Mouse (Mus musculus) forebrain, embryonic 10.5 days (tissue): ENCODE measurements around the gene Ptcra. TPM values are rescaled to one million over a fixed set of nuclear protein-coding genes. Genes with fewer than 3 reads are reported as not detected.

Experiments
- DNase-seq: peaks from one replicate; pipeline ENCODE4 v3.0.0-alpha.2; 2017; ENCODE audit warnings: low spot score; ENCODE audit errors: extremely low spot score
- H3K27ac ChIP-seq: fragments of 300-500 bp; sonication (generic); 2 replicates; pipeline ENCODE4 v1.5.1; 2016; ENCODE audit warnings: mild to moderate bottlenecking
- H3K27me3 ChIP-seq: fragments of 300-500 bp; sonication (generic); 2 replicates; pipeline ENCODE4 v1.6.1; 2016; ENCODE audit warnings: mild to moderate bottlenecking; ENCODE audit not compliant: poor library complexity, severe bottlenecking
- H3K36me3 ChIP-seq: fragments of 300-500 bp; sonication (generic); replicated peaks from 2 replicates; pipeline ENCODE4 v1.6.1; 2016; ENCODE audit warnings: mild to moderate bottlenecking, moderate library complexity
- H3K4me1 ChIP-seq: fragments of 300-500 bp; sonication (generic); 2 replicates; pipeline ENCODE4 v1.6.1; 2016
- H3K4me3 ChIP-seq: fragments of 300-500 bp; sonication (generic); 2 replicates; pipeline ENCODE4 v1.5.1; 2016; ENCODE audit warnings: mild to moderate bottlenecking, moderate library complexity
- H3K9me3 ChIP-seq: fragments of 300-500 bp; sonication (generic); 2 replicates; pipeline ENCODE4 v1.6.1; 2016; ENCODE audit warnings: mild to moderate bottlenecking, moderate library complexity
- WGBS: fragments of 180-500 bp; shearing (Covaris S2); methylation state at CpG from one replicate; pipeline ENCODE4 v1.1.7; 2016; 5-methylcytosine and 5-hydroxymethylcytosine counted together
- polyA plus RNA-seq: library from polyadenylated mRNA; unstranded; fragments of >200 nt; fragmentation: Nextera tagmentation; extraction: Ambion mirVana; gene quantifications from 2 replicates; pipeline ENCODE4 v1.2.1, GENCODE M21; 2016

Gene Ptcra
- polyA plus RNA-seq, 1 experiment from 2014 or later, result 0.55 TPM

DNA sequence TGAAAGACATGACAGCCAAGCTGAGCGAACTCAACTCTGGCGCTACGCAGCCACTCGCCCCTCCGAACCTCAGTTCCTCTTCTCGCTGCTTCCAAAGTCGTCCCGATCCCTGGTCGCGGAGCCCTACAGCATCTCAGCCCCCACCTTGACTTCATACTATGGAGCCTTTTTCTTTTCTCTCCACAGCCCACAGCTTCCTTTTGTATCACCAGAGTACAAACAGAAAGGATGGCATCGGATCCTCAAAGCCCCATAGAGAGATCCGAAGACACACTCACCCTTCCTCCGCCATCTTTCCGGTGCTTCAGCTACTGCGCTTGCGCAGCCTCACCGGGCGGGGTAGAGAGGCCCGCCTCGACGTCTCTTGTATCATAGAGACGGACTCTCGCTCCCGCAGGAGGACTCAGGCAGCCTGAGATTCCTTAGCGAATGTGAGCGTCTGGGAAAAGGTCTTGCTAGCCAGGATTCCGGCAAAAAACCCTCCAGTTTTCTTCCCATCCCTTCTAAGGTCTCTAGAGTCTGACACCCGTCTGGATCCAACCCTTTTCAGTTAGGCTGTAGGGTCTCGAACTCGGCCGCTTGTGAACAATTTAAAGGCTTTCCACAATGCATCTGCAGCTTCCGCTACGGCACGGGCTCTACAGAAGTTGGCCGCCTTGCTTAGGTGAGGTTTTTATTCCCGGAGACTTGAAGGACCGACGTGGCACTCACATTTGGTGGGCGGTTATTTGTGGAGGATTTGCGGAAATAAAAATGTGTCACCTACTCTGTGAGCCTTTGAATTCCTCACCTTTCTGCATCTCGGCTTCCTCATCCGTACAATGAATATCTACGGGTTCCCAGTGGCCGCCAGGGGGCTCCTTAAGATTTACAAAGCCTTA, 19.1 kb upstream of the Ptcra start, which contains the start of gene Rpl7l1:
Gene Rpl7l1 (minus strand): TSS at position 332 of the 881 bp plus-strand sequence.
- Histone ChIP-seq H3K36me3 (peaks cover 38% of the 10 kb centered on the region), H3K27ac (peak within 1 kb of the TSS; percentile 93), H3K4me1 (peaks cover 8% of the 10 kb centered on the region), H3K9me3 (no peaks in the 10 kb centered on the region; the same call in 1 of the 2 replicates), H3K4me3 (peak within 1 kb of the TSS; percentile 76), H3K27me3 (no peaks in the 10 kb centered on the region)
- peak; percentile 92 for DNase-seq
- under 1% methylated on average over 44 of the region's 44 CpGs for WGBS

DNA sequence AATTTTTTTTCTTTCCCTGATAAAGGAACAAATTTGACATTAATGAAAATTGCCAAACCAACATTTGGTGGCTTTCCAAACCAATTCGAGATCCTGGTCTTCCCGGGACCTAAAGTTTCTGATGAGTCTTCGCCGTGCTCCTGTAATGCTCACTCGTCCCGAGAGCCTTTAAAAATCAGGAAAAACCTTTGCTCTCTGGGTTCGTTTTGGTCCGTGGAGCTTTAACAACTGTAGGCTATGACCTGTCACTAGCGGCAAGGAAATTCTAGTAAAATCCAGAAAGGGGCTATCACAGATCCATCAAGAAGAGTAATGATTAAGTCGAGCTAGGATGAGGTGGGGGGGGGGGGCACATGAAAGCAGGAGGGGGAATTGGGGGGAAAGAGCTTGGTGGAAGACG, 18.4 kb upstream of the Ptcra start:
- 11% methylated on average over 11 of the region's 11 CpGs for WGBS
- peak overlapping the region; percentile 76 for H3K4me3 ChIP-seq
- peak overlapping the region; percentile 93 for H3K27ac ChIP-seq
- H3K4me1 ChIP-seq, result peaks cover 8% of the 10 kb centered on the region
- peaks cover 45% of the 10 kb centered on the region for H3K36me3 ChIP-seq
- no peaks in the 10 kb centered on the region; the same call in 1 of the 2 replicates for H3K9me3 ChIP-seq
- no peaks in the 10 kb centered on the region for H3K27me3 ChIP-seq
- no peak for DNase-seq

DNA sequence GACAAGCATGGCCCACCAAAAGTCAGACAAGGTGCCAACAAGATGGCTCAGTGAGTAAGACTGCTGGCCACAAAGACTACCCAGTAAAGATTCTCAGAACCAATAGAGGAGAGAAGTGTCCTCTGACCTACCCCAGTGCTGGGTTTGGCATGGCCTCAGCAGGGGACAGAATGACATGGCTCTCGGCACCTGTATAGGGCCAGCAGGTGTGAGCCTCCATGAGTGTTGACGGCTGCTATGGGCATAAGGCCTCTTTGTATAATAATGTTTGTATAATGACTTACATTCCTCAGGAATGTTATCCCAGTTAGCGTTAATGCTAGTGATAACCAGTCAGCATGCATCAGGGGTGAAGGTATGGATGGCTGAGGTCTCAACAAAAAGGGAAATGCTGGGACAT, 12.6 kb upstream of the Ptcra start:
- H3K4me1 ChIP-seq, result peaks cover 24% of the 10 kb centered on the region
- no peaks in the 10 kb centered on the region for H3K9me3 ChIP-seq
- H3K4me3 ChIP-seq, result no peak overlapping the region
- no peak for DNase-seq
- H3K27ac ChIP-seq, result no peak overlapping the region
- H3K27me3 ChIP-seq, result no peaks in the 10 kb centered on the region
- WGBS, result 95% methylated on average over 3 of the region's 3 CpGs
- H3K36me3 ChIP-seq, result peaks cover 73% of the 10 kb centered on the region

DNA sequence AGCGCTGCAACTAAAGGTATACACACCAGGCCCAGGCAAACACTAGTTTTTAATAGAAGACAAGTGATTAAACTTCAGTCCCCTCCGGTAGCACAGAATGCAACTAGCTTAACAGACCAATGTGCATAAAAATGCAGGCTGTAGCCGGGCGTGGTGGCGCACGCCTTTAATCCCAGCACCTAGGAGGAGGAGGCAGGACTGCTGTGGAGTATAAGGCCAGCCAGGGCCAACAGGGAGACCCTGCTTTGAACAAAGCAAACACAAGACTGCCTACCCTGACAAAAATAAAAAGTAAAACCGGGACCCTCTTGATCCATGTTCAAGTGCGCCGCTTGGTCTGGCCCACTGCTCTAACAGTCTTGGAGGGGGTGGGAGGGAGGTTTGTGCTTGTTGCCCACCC, 11.6 kb upstream of the Ptcra start:
- DNase-seq, result no peak
- WGBS, result 96% methylated on average over 9 of the region's 9 CpGs
- no peaks in the 10 kb centered on the region for H3K27me3 ChIP-seq
- peaks cover 23% of the 10 kb centered on the region for H3K4me1 ChIP-seq
- no peak overlapping the region for H3K4me3 ChIP-seq
- H3K27ac ChIP-seq, result no peak overlapping the region
- H3K9me3 ChIP-seq, result no peaks in the 10 kb centered on the region
- peaks cover 63% of the 10 kb centered on the region for H3K36me3 ChIP-seq

DNA sequence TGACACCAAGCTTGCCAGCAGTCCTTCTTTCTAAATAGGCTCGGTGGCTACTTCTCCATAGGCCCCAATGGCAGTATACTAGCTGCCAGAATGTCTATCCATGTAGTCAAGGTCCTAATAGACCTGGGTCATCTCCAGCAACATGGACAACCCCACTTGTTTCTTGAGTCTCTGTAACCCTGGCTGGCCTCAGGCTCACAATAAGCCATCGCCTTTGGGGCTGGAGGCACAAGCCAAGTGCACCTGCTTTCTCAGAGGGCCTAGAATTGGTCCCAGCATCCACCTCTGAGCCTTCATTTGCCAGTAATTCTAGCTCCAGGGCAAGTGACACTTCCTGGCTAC, 10.6 kb upstream of the Ptcra start:
- Histone ChIP-seq H3K4me3 (peak overlapping the region; percentile 70), H3K4me1 (peaks cover 23% of the 10 kb centered on the region), H3K27ac (peak overlapping the region; percentile 90; the same call in 1 of the 2 replicates), H3K36me3 (peaks cover 53% of the 10 kb centered on the region), H3K9me3 (no peaks in the 10 kb centered on the region), H3K27me3 (no peaks in the 10 kb centered on the region)
- DNase-seq, result no peak
- 41% methylated on average over 2 of the region's 2 CpGs for WGBS

- peak overlapping the region; percentile 70 for H3K4me3 ChIP-seq
- peak; percentile 35 for DNase-seq
- H3K27ac ChIP-seq, result peak overlapping the region; percentile 90
- H3K36me3 ChIP-seq, result peaks cover 47% of the 10 kb centered on the region
- no peaks in the 10 kb centered on the region for H3K27me3 ChIP-seq
- H3K4me1 ChIP-seq, result peaks cover 23% of the 10 kb centered on the region
- no peaks in the 10 kb centered on the region for H3K9me3 ChIP-seq
- WGBS, result 12% methylated on average over 20 of the region's 20 CpGs
Observed at GRCm38 (mm10) chr17:46773278-46774130, 10.0 kb upstream of the Ptcra start.

GRCm38 (mm10) chr17:46772404-46773277, 9.1 kb upstream of the Ptcra start, which contains the start of gene 2310039H08Rik:
Gene 2310039H08Rik (plus strand): TSS chr17:46772635.
- Histone ChIP-seq H3K4me1 (peaks cover 28% of the 10 kb centered on the region), H3K36me3 (peaks cover 39% of the 10 kb centered on the region), H3K27ac (peak within 1 kb of the TSS; percentile 90), H3K4me3 (peak within 1 kb of the TSS; percentile 70), H3K27me3 (no peaks in the 10 kb centered on the region), H3K9me3 (no peaks in the 10 kb centered on the region)
- under 1% methylated on average over 50 of the region's 50 CpGs for WGBS
- peak; percentile 88 for DNase-seq

- WGBS, result 15% methylated on average over 5 of the region's 5 CpGs
- no peaks in the 10 kb centered on the region for H3K27me3 ChIP-seq
- peaks cover 29% of the 10 kb centered on the region for H3K4me1 ChIP-seq
Observed at GRCm38 (mm10) chr17:46772038-46772403, 8.5 kb upstream of the Ptcra start.

GRCm38 (mm10) chr17:46771616-46772015, 8.1 kb upstream of the Ptcra start:
- WGBS, result 72% methylated on average over 17 of the region's 17 CpGs
- H3K27me3 ChIP-seq, result no peaks in the 10 kb centered on the region
- peak overlapping the region; percentile 90 for H3K27ac ChIP-seq
- peaks cover 29% of the 10 kb centered on the region for H3K4me1 ChIP-seq
- peak overlapping the region; percentile 70 for H3K4me3 ChIP-seq
- H3K36me3 ChIP-seq, result peaks cover 28% of the 10 kb centered on the region
- no peaks in the 10 kb centered on the region for H3K9me3 ChIP-seq
- no peak for DNase-seq

More at GRCm38 (mm10) chr17:46772038-46772403, 8.5 kb upstream of the Ptcra start:
- Histone ChIP-seq H3K36me3 (peaks cover 32% of the 10 kb centered on the region), H3K9me3 (no peaks in the 10 kb centered on the region), H3K27ac (peak overlapping the region; percentile 90), H3K4me3 (peak overlapping the region; percentile 70)
- DNase-seq, result no peak

DNA sequence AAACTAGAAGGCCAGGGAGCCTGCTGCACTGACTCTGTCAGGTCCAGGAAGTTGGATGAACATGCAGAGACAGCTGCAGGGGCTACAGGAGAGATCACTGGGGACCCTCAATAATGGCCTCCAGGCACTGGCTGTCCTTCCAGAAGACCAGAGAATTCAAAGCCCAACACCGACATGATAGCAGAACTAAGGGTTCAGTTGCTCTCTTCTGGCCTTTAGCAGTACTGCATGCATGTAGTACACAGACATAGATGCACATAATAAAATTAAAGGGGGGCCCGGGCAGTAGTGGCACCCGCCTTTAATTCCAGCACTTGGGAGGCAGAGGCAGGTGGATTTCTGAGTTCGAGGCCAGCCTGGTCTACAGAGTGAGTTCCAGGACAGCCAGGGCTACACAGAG, 7.5 kb upstream of the Ptcra start:
- 92% methylated on average over 4 of the region's 4 CpGs for WGBS
- DNase-seq, result no peak
- peaks cover 22% of the 10 kb centered on the region for H3K36me3 ChIP-seq

GRCm38 (mm10) chr17:46770546-46770945, 7.0 kb upstream of the Ptcra start:
- Histone ChIP-seq H3K27ac (no peak overlapping the region), H3K4me3 (peak overlapping the region; percentile 16; the same call in 1 of the 2 replicates), H3K36me3 (peaks cover 18% of the 10 kb centered on the region), H3K9me3 (no peaks in the 10 kb centered on the region), H3K27me3 (no peaks in the 10 kb centered on the region), H3K4me1 (peaks cover 29% of the 10 kb centered on the region)
- no peak for DNase-seq
- 91% methylated on average over 11 of the region's 11 CpGs for WGBS

More for the DNA sequence above, 7.5 kb upstream of the Ptcra start:
- H3K9me3 ChIP-seq, result no peaks in the 10 kb centered on the region
- peaks cover 29% of the 10 kb centered on the region for H3K4me1 ChIP-seq
- no peak overlapping the region for H3K27ac ChIP-seq
- peak overlapping the region; percentile 16 for H3K4me3 ChIP-seq
- H3K27me3 ChIP-seq, result no peaks in the 10 kb centered on the region

GRCm38 (mm10) chr17:46767868-46768267, 4.4 kb upstream of the Ptcra start:
- peak overlapping the region; percentile 48 for H3K27ac ChIP-seq
- DNase-seq, result no peak
- 69% methylated on average over 8 of the region's 8 CpGs for WGBS
- no peaks in the 10 kb centered on the region for H3K27me3 ChIP-seq
- H3K36me3 ChIP-seq, result no peaks in the 10 kb centered on the region
- no peak overlapping the region for H3K4me3 ChIP-seq
- H3K9me3 ChIP-seq, result no peaks in the 10 kb centered on the region
- H3K4me1 ChIP-seq, result peaks cover 15% of the 10 kb centered on the region
